Mouse (Mus musculus): Measurements from ENCODE around the gene Nr4a2.

The Nr4a2 gene

GRCm38 (mm10) chr2:57111791-57112538, 11.8 kb downstream of the Nr4a2 start:
- DNase-seq (ENCODE audit: low spot score): no peak

GRCm38 (mm10) chr2:57111011-57111790, 12.6 kb downstream of the Nr4a2 start:
- DNase-seq (ENCODE audit: low spot score): no peak

GRCm38 (mm10) chr2:57110401-57110800, 13.4 kb downstream of the Nr4a2 start:
- no peak for DNase-seq (ENCODE audit: low spot score)

GRCm38 (mm10) chr2:57109926-57110325, 13.9 kb downstream of the Nr4a2 start:
- DNase-seq (ENCODE audit: low spot score): no peak

GRCm38 (mm10) chr2:57109301-57109700, 14.5 kb downstream of the Nr4a2 start:
- no peak for DNase-seq (ENCODE audit: low spot score)

- DNase-seq (ENCODE audit: low spot score): no peak
These were observed 15.4 kb downstream of the Nr4a2 start for GRCm38 (mm10) chr2:57108349-57108930.

GRCm38 (mm10) chr2:57105401-57105800, 18.4 kb downstream of the Nr4a2 start:
- DNase-seq (ENCODE audit: low spot score): no peak

GRCm38 (mm10) chr2:57104731-57105130, 19.1 kb downstream of the Nr4a2 start:
- DNase-seq (ENCODE audit: low spot score): no peak

GRCm38 (mm10) chr2:57103845-57104660, 19.8 kb downstream of the Nr4a2 start:
- DNase-seq (ENCODE audit: low spot score): no peak

- DNase-seq (ENCODE audit: low spot score): no peak
These were observed 20.7 kb downstream of the Nr4a2 start for GRCm38 (mm10) chr2:57102856-57103844.

- no peak for DNase-seq (ENCODE audit: low spot score)
These were observed 21.5 kb downstream of the Nr4a2 start for GRCm38 (mm10) chr2:57102091-57102855.

- no peak for DNase-seq (ENCODE audit: low spot score)
These were observed 23.6 kb downstream of the Nr4a2 start for GRCm38 (mm10) chr2:57100241-57100640.

GRCm38 (mm10) chr2:57072452-57072851, 51.4 kb downstream of the Nr4a2 start:
- DNase-seq (ENCODE audit: low spot score): no peak

GRCm38 (mm10) chr2:57063480-57063879, 60.3 kb downstream of the Nr4a2 start:
- no peak for DNase-seq (ENCODE audit: low spot score)

Measured in c-Kit-positive CD71-positive TER-119-positive erythroid progenitor cells, embryonic 14.5 days (primary cell).